Mouse (Mus musculus): ENCODE results near the gene Spr.

- TF ChIP-seq POLR2A (IDR thresholded peaks at IDR 0.05; ENCODE audit: low read depth, low read length) (no peak), MEF2A (IDR thresholded peaks at IDR 0.05; ENCODE audit: borderline replicate concordance, low read depth, low read length) (no peak), CTCF (conservative IDR thresholded peaks at IDR 0.05 in 1 of 2, IDR thresholded peaks at IDR 0.05 in 1 of 2; ENCODE audit: low read depth in 2 of 2, low read length in 2 of 2) (no peak), NELFE (IDR thresholded peaks at IDR 0.05; ENCODE audit: low read depth, low read length) (no peak), SIN3A (IDR thresholded peaks at IDR 0.05; ENCODE audit: low read length) (no peak), ZMIZ1 (IDR thresholded peaks at IDR 0.05; ENCODE audit: low read depth, low read length) (no peak), GABPA (IDR thresholded peaks at IDR 0.05; ENCODE audit: insufficient replicate concordance, low read depth, low read length) (no peak), SMC3 (IDR thresholded peaks at IDR 0.05; ENCODE audit: low read depth, low read length) (no peak), ZKSCAN1 (IDR thresholded peaks at IDR 0.05; ENCODE audit: borderline replicate concordance, low read depth, low read length) (no peak), MYC (IDR thresholded peaks at IDR 0.05; ENCODE audit: low read depth, low read length) (no peak), RCOR1 (conservative IDR thresholded peaks at IDR 0.05; ENCODE audit: low read depth, low read length) (no peak), POLR2AphosphoS2 (IDR thresholded peaks at IDR 0.05; ENCODE audit: low read depth, low read length) (no peak), TCF12 (IDR thresholded peaks at IDR 0.05; ENCODE audit: low read depth, low read length) (no peak)
Measured at GRCm38 (mm10) chr6:85086645-85087044, 50.9 kb downstream of the Spr start.

Data from CH12.LX (cell line).